Mouse (Mus musculus): ENCODE data around the gene Twsg1.

Gene Twsg1

DNA sequence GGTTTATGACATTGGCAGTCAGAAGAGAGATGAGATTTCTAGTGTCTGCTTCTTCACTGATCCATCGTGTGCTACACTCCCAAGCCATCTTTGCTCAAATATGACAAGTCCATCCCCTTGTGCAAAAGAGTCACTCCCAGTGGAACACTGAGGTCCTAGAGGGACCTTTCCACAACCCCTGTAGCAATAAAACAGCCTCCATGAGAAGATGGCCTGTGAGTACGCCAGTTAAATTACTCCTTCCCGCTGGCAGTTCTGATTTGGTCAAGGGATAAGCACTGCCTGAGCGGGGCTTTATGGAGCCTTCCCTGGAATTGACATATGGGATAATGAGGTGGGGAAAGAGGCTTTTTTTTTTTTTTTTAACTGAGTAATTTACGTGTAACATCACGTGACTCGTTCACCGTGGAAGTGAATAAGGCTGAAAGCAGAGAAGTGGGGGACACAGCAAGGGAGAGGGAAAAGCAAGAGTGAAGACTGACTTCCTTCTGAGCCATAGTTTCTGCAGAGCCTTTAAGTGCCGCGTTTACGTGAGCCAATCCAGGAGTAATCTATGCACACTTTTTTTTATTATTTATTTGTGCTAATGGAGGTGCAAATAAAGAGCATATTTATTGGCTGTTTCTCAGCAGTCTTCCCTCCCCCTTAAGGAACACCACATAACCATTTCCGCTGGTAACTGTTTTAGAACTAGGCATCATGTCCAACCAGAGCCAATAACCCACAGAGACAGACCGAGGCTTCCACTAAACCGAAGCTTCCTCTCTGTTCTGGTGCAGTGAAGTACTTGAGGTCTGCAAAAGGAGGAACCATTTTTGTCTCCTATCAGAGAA is 65.1 kb downstream of the Twsg1 start, which contains the start of gene Ralbp1:
TSS of gene Ralbp1 (minus strand) at position 102 of the 833 bp plus-strand sequence.
- DNase-seq (ENCODE audit: low spot score), result peak; percentile 65

DNA sequence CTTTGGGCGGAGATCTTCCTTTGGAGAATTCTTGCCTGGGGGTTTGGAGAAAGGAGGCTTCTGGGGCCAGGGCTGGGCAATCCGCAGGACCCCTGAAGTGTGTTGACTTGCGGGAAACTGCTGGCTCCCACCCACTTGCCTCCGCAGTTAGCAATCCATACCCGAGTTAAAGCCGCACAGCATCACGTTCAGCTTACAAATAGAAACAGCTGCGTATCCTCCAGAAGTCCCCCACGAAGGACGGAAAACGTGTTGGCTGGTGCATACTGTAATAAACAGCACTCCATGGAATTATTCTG is 65.7 kb downstream of the Twsg1 start:
- DNase-seq (ENCODE audit: low spot score), result no peak

DNA sequence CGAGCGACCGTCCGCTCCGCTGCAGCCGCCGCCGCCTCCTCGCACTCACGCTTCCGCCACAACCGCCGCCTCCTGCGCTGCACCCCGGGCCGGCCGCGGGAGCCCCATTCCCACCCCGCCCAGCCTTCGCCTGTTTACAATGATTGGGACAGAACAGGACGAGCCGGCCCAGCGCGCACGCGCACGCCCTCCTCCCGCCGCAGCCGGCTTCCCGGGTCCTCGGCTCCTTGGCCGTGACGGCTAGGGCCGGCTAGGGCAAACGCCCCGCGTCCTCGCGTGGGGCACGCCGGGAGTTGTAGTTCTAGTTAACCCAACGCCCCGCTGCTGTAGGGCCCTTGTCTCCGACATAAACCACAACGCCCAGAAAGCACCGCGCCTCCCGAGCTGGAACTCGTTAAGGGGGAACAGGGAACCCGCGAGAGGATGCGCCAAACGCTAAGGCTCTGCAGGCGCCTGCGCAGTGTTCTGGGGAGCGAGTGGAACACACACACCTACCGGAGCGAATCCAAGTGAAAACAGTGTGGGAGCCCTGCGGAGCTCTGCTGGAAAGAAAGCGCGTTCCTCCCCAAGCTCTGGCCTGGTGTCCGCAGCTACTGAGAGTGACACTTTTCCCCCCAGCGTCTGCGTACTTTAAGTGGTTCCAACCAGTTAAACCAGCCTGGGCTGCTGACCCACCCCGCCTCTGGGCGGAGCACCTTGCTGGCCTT is 66.2 kb downstream of the Twsg1 start:
- DNase-seq (ENCODE audit: low spot score), result peak; percentile 100

DNA sequence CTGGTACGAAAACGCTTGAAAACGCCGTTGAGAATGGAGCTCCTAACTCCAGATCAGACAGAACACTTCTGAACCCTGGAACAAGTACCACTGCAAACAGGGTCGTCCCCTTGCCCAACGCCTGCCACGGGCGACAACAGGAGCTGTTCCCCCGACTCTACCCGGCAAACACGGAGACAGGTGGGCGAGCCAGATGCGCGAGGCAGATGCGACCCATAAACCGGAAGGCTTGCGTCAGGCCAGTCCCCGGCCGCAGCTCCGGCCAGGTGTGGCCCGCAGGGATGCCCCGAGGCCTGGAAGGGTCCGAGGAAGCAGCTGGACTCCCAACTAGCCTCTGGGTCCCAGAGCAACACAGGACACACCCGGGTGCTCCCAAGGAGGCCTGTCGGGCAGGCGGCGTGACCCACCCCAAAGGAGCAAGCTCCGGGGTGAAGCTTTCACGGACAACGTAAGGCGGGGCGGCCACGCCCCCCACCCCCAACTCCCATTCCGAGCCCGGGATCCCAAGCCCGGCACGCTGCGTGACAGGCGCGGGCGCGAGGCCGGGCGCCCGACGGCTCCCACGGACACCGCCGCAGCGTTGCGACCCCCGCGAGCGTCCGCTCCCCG is 66.9 kb downstream of the Twsg1 start:
- peak; percentile 76 for DNase-seq (ENCODE audit: low spot score)

DNA sequence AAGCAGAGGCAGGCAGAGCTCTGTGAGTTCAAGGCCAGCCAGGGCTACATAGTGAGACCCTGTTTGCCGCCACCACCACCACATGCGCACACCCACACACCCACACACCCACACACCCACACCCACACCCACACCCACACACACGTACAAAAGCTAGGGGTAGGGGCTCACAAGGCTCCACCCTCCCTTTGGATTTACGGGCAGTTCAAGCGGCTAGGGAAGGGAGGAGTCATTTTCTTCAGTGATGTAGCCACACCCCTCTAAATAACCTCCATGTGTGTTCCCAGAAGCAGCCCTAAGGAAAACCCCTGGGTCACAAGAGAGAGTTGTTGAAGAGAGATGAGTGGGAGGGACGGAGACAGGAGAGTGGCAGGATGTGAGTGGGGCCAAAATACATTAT is 74.0 kb downstream of the Twsg1 start:
- DNase-seq (ENCODE audit: low spot score), result no peak

DNA sequence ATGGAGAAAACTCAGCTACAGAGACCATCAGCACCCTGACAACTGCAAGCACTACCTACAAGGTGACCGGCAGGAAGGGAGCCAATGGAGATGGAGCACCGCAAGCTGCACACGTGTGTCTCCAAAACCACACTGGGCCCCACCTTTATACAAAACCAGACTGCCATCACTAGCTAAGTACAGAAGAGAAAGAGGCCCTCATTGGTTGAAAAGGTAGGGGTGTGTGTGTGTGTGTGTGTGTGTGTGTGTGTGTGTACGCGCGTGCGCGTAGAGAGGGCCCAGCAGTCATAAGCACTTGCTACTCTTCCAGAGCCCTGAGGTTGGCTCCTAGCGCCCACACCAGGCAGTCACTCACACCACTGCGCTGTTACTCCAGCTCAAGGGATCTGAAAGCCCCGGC is 77.2 kb downstream of the Twsg1 start:
- DNase-seq (ENCODE audit: low spot score), result no peak

DNA sequence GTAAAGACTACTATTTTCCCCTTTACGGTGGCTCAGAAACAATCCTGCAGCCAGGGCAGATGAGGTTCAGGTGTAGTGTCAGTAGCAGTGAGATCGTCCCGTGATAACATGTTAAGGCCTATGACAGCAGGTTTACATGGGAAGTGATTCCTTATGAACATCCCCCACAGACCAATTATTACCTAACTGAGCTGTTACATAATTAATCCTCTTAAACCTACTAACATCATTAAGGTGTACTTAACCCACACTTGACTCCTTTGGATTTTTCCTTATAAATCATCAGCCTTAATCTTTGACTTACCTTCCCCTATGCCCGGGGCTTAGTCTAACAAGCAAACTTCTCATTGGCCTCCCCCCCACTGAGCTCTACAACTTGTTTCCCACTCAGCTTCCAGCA is 77.9 kb downstream of the Twsg1 start:
- no peak for DNase-seq (ENCODE audit: low spot score)

DNA sequence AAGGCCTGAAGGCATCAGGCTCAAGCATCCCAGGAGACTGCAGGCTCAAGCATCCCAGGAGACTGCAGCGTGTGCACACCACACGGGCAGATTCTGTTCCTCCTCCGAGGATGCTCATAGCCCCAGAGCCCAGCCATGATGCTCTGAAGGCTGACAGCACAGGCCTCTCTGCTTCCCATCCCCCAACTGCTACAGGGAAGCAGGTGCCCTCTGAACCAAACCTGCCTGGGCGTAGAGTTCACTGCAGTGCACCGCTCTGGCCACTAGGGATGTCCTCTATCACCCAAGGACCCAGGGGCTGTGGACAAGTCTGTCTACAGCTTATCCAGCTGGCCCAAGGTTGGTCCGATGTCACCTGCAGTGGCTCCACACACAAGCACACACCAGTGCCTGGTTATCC is 78.4 kb downstream of the Twsg1 start:
- DNase-seq (ENCODE audit: low spot score), result peak; percentile 58

DNA sequence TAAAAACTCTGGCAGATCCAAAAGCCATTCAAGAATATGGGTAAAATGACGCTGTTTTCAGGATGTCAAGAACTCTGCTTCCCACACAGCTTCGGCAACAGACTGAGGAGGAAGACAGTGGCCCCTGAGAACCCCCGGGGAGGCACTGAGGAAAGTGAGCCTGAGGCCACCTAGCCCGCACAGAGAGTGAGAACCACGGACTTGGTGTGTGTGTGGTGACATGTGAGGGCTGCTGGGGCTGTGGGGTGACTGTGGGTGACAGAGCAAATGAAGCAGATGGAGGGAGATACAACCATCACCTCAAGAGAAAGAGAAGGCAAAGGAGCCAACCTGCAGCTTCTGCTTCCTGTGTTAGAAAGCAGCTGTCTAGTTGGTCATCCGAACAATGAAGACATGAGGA is 79.0 kb downstream of the Twsg1 start:
- DNase-seq (ENCODE audit: low spot score), result no peak

Measured in MN1 (cell line).